Mouse (Mus musculus) midbrain, embryonic 15.5 days (tissue): ENCODE data around the gene Aspscr1. TPM values are rescaled to one million over a fixed set of nuclear protein-coding genes. Genes with fewer than 3 reads are reported as not detected.

Experiments used
- ATAC-seq: fragments of 200-750 bp; cut with Nextera tagmentation; replicated peaks from 2 replicates; pipeline ENCODE4 v1.8.0; 2017; ENCODE audit warnings: moderate TSS enrichment
- H3K27ac ChIP-seq: fragments of 300-500 bp; sonication (generic); 2 replicates; pipeline ENCODE4 v1.5.1; 2015; ENCODE audit warnings: mild to moderate bottlenecking, inconsistent platforms
- H3K27me3 ChIP-seq: fragments of 300-500 bp; sonication (generic); replicated peaks from 2 replicates; pipeline ENCODE4 v1.6.1; 2015; ENCODE audit warnings: inconsistent platforms
- H3K36me3 ChIP-seq: fragments of 300-500 bp; sonication (generic); replicated peaks from 2 replicates; pipeline ENCODE4 v1.6.1; 2015; ENCODE audit warnings: inconsistent platforms
- H3K4me1 ChIP-seq: fragments of 300-500 bp; sonication (generic); 2 replicates; pipeline ENCODE4 v1.6.1; 2015; ENCODE audit warnings: inconsistent platforms
- H3K4me2 ChIP-seq: fragments of 300-500 bp; sonication (generic); 2 replicates; pipeline ENCODE4 v1.6.1; 2015; ENCODE audit warnings: inconsistent platforms, mild to moderate bottlenecking, moderate library complexity
- H3K4me3 ChIP-seq: fragments of 300-500 bp; sonication (generic); 2 replicates; pipeline ENCODE4 v1.5.1; 2015; ENCODE audit warnings: mild to moderate bottlenecking, inconsistent platforms
- H3K9ac ChIP-seq: fragments of 300-500 bp; sonication (generic); 2 replicates; pipeline ENCODE4 v1.6.1; 2015; ENCODE audit warnings: mild to moderate bottlenecking, inconsistent platforms
- H3K9me3 ChIP-seq: fragments of 300-500 bp; sonication (generic); 2 replicates; pipeline ENCODE4 v1.6.1; 2016; ENCODE audit warnings: inconsistent platforms
- WGBS: fragments of 180-500 bp; shearing (Covaris S2); methylation state at CpG from one replicate; pipeline ENCODE4 v1.1.7; 2015; ENCODE audit warnings: mixed read lengths; 5-methylcytosine and 5-hydroxymethylcytosine counted together
- polyA plus RNA-seq: library from polyadenylated mRNA; unstranded; fragments of >200 nt; fragmentation: Nextera tagmentation; extraction: Ambion mirVana; gene quantifications from 2 replicates; pipeline ENCODE4 v1.2.1, GENCODE M21; 2015

Aspscr1 gene
- polyA plus RNA-seq, 1 experiment from 2014 or later, result 149 TPM

GRCm38 (mm10) chr11:120695184-120695583 lies 22.4 kb downstream of the Aspscr1 start:
- peak overlapping the region; percentile 68; the same call in 1 of the 2 replicates for H3K27ac ChIP-seq
- 0 out of 2 replicates have a peak, but pooled peaks cover 2% of the 10 kb centered on the region for H3K36me3 ChIP-seq
- no peaks in the 10 kb centered on the region for H3K9me3 ChIP-seq
- WGBS, result 21% methylated on average over 4 of the region's 4 CpGs
- H3K27me3 ChIP-seq, result no peaks in the 10 kb centered on the region
- no peak overlapping the region for H3K9ac ChIP-seq
- peaks cover 14% of the 10 kb centered on the region for H3K4me1 ChIP-seq
- H3K4me2 ChIP-seq, result no peak overlapping the region
- ATAC-seq, result peak; percentile 62
- H3K4me3 ChIP-seq, result no peak overlapping the region

DNA sequence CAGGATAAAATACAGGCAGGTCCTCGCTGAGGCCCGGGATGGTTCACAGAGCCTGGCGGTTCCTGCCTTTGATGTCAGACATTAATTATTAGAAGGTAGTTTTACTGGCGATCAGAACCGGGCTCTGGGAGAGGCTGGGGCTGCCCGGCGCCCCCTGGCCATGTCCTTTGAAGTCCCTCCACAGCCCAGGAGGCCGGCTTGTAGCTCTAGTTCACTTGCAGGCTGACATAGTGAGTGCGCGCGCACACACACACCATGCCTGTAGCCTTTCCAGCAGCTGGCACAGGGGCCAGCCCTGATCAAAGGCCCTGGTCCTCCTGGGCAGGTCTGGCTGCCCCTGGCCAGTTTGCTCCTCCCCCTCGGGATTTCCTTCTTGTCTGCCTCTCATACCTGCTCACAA lies 22.9 kb downstream of the Aspscr1 start:
- no peak overlapping the region for H3K4me2 ChIP-seq
- peak overlapping the region; percentile 68 for H3K27ac ChIP-seq
- no peaks in the 10 kb centered on the region for H3K27me3 ChIP-seq
- WGBS, result 32% methylated on average over 12 of the region's 12 CpGs
- ATAC-seq, result peak; percentile 76
- H3K4me3 ChIP-seq, result no peak overlapping the region
- H3K36me3 ChIP-seq, result 0 out of 2 replicates have a peak, but pooled peaks cover 2% of the 10 kb centered on the region
- H3K4me1 ChIP-seq, result peaks cover 14% of the 10 kb centered on the region
- no peak overlapping the region for H3K9ac ChIP-seq
- H3K9me3 ChIP-seq, result no peaks in the 10 kb centered on the region

GRCm38 (mm10) chr11:120696568-120696967 lies 23.8 kb downstream of the Aspscr1 start:
- WGBS, result 92% methylated on average over 6 of the region's 6 CpGs
- 0 out of 2 replicates have a peak, but pooled peaks cover 4% of the 10 kb centered on the region for H3K36me3 ChIP-seq
- no peaks in the 10 kb centered on the region for H3K9me3 ChIP-seq
- no peak overlapping the region for H3K4me2 ChIP-seq
- peaks cover 14% of the 10 kb centered on the region for H3K4me1 ChIP-seq
- H3K27me3 ChIP-seq, result no peaks in the 10 kb centered on the region
- no peak for ATAC-seq
- no peak overlapping the region for H3K9ac ChIP-seq
- no peak overlapping the region for H3K27ac ChIP-seq
- H3K4me3 ChIP-seq, result no peak overlapping the region

DNA sequence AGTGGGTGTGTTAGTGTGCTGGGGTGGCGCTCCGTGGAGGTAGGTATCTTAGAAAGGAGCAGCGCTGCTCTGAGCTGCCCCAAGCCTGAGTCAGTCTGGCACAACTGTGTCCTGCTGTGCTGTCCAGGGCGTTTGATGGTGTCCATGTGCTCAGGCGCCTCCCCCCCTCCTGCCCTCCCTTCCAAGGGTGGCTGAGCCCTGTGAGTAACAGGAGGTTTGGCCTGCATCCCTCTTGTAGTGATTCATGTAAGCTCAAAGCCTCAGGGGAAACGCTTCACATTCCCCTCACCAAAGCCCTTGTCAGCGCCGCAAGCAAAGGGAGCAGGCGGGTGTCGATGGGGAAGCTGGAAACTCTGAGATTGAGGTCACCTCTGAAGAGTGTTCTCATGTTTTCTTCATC lies 25.0 kb downstream of the Aspscr1 start:
- Histone ChIP-seq H3K27me3 (no peaks in the 10 kb centered on the region), H3K9me3 (no peaks in the 10 kb centered on the region), H3K4me1 (peaks cover 14% of the 10 kb centered on the region), H3K9ac (no peak overlapping the region), H3K4me3 (no peak overlapping the region), H3K36me3 (0 out of 2 replicates have a peak, but pooled peaks cover 7% of the 10 kb centered on the region), H3K4me2 (no peak overlapping the region), H3K27ac (no peak overlapping the region)
- no peak for ATAC-seq
- WGBS, result 73% methylated on average over 10 of the region's 10 CpGs

GRCm38 (mm10) chr11:120703696-120704454 lies 31.1 kb downstream of the Aspscr1 start:
- Histone ChIP-seq H3K4me3 (no peak overlapping the region), H3K9ac (no peak overlapping the region), H3K27ac (peak overlapping the region; percentile 35; the same call in 1 of the 2 replicates), H3K4me1 (peaks cover 32% of the 10 kb centered on the region), H3K27me3 (no peaks in the 10 kb centered on the region), H3K9me3 (no peaks in the 10 kb centered on the region), H3K4me2 (no peak overlapping the region), H3K36me3 (0 out of 2 replicates have a peak, but pooled peaks cover 7% of the 10 kb centered on the region)
- WGBS, result 48% methylated on average over 15 of the region's 15 CpGs
- ATAC-seq, result no peak

DNA sequence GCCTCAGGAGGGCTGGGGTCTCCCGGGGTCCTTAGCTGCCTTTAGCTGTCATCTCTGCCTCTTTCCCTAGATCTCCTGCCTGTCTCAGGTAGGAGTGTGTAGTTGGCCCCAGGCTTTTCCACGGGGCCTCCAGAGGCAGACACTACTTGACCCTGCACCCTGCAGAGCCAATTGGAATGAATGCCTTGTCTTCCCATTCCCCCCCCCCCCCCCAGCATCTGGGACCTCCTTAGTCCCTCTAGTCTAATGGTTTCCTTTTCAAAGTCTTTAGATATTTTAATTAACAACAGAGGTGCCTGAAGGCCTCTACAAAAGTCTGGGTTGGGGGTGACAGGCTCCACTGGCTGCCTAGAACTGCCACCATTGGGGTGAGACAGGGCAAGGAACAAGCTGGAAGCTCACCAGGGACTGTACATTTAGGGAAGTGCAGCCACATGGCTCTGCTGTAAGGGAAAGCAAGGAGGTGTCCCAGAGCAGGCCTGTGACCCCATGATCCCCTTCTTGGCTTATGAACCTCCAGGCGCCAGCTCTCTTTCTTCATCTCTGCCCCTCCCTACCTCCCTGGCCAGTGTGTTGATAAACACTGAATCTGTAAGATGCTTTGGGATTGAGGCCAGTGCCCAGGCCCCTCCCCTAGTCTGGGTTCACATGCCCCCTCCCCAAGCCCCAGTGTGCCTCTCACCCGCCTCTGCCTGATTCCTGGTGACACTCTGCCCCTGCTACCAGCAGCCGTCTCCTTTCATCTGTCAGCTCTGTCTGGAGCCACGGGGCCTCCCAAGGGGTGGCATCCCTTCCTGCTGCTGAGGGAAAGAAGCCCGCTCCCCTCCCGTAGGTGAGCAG lies 31.9 kb downstream of the Aspscr1 start:
- Histone ChIP-seq H3K9ac (0 out of 2 replicates have a peak overlapping the region, but pooled peaks have one; percentile 6), H3K36me3 (0 out of 2 replicates have a peak, but pooled peaks cover 7% of the 10 kb centered on the region), H3K27ac (peak overlapping the region; percentile 47; the same call in 1 of the 2 replicates), H3K4me3 (no peak overlapping the region), H3K4me1 (peaks cover 32% of the 10 kb centered on the region), H3K4me2 (no peak overlapping the region), H3K27me3 (no peaks in the 10 kb centered on the region), H3K9me3 (no peaks in the 10 kb centered on the region)
- peak; percentile 40; the same call in 1 of the 2 replicates for ATAC-seq
- WGBS, result 19% methylated on average over 8 of the region's 8 CpGs

GRCm38 (mm10) chr11:120706120-120706519 lies 33.3 kb downstream of the Aspscr1 start:
- H3K27me3 ChIP-seq, result no peaks in the 10 kb centered on the region
- peaks cover 32% of the 10 kb centered on the region for H3K4me1 ChIP-seq
- H3K36me3 ChIP-seq, result 0 out of 2 replicates have a peak, but pooled peaks cover 6% of the 10 kb centered on the region
- WGBS, result 58% methylated on average over 5 of the region's 5 CpGs
- no peak overlapping the region for H3K27ac ChIP-seq
- no peak for ATAC-seq
- H3K9ac ChIP-seq, result no peak overlapping the region
- H3K4me2 ChIP-seq, result no peak overlapping the region
- H3K9me3 ChIP-seq, result no peaks in the 10 kb centered on the region
- no peak overlapping the region for H3K4me3 ChIP-seq

GRCm38 (mm10) chr11:120707225-120707624 lies 34.5 kb downstream of the Aspscr1 start:
- no peak overlapping the region for H3K4me2 ChIP-seq
- no peak overlapping the region for H3K9ac ChIP-seq

GRCm38 (mm10) chr11:120707969-120708368 lies 35.2 kb downstream of the Aspscr1 start:
- H3K9ac ChIP-seq, result no peak overlapping the region
- H3K4me2 ChIP-seq, result no peak overlapping the region
- H3K27me3 ChIP-seq, result no peaks in the 10 kb centered on the region
- peaks cover 42% of the 10 kb centered on the region for H3K4me1 ChIP-seq
- 0 out of 2 replicates have a peak overlapping the region, but pooled peaks have one; percentile 9 for H3K27ac ChIP-seq
- H3K9me3 ChIP-seq, result no peaks in the 10 kb centered on the region
- no peak overlapping the region for H3K4me3 ChIP-seq
- no peak for ATAC-seq
- no peaks in the 10 kb centered on the region for H3K36me3 ChIP-seq
- 32% methylated on average over 5 of the region's 5 CpGs for WGBS

More at GRCm38 (mm10) chr11:120707225-120707624, 34.5 kb downstream of the Aspscr1 start:
- no peak overlapping the region for H3K4me3 ChIP-seq
- no peak for ATAC-seq
- H3K27me3 ChIP-seq, result no peaks in the 10 kb centered on the region
- no peaks in the 10 kb centered on the region for H3K36me3 ChIP-seq
- 10% methylated on average over 11 of the region's 12 CpGs for WGBS
- H3K9me3 ChIP-seq, result no peaks in the 10 kb centered on the region
- peaks cover 34% of the 10 kb centered on the region for H3K4me1 ChIP-seq
- peak overlapping the region; percentile 11; the same call in 1 of the 2 replicates for H3K27ac ChIP-seq

- peaks cover 43% of the 10 kb centered on the region for H3K4me1 ChIP-seq
- H3K27me3 ChIP-seq, result no peaks in the 10 kb centered on the region
- WGBS, result 79% methylated on average over 2 of the region's 2 CpGs
- no peaks in the 10 kb centered on the region for H3K9me3 ChIP-seq
- H3K36me3 ChIP-seq, result no peaks in the 10 kb centered on the region
- no peak overlapping the region for H3K27ac ChIP-seq
- ATAC-seq, result no peak
- no peak overlapping the region for H3K4me2 ChIP-seq
- no peak overlapping the region for H3K4me3 ChIP-seq
- H3K9ac ChIP-seq, result no peak overlapping the region
These were observed 36.8 kb downstream of the Aspscr1 start for GRCm38 (mm10) chr11:120709551-120709950.

- Histone ChIP-seq H3K9ac (no peak overlapping the region), H3K27me3 (no peaks in the 10 kb centered on the region), H3K4me2 (no peak overlapping the region), H3K4me3 (no peak overlapping the region), H3K36me3 (no peaks in the 10 kb centered on the region), H3K27ac (no peak overlapping the region), H3K9me3 (no peaks in the 10 kb centered on the region), H3K4me1 (peaks cover 37% of the 10 kb centered on the region)
- ATAC-seq, result no peak
- WGBS, result 79% methylated on average over 5 of the region's 5 CpGs
These were observed 37.9 kb downstream of the Aspscr1 start for GRCm38 (mm10) chr11:120710672-120711071.

- peak overlapping the region; percentile 99 for H3K4me2 ChIP-seq
- H3K4me1 ChIP-seq, result peaks cover 24% of the 10 kb centered on the region
- H3K9me3 ChIP-seq, result no peaks in the 10 kb centered on the region
- no peak overlapping the region for H3K9ac ChIP-seq
- no peak overlapping the region for H3K4me3 ChIP-seq
- no peaks in the 10 kb centered on the region for H3K36me3 ChIP-seq
- 66% methylated on average over 8 of the region's 8 CpGs for WGBS
- no peaks in the 10 kb centered on the region for H3K27me3 ChIP-seq
- no peak overlapping the region for H3K27ac ChIP-seq
- ATAC-seq, result no peak
These were observed 39.3 kb downstream of the Aspscr1 start for GRCm38 (mm10) chr11:120711980-120712604.
